Mouse (Mus musculus): ENCODE measurements around the gene Sptbn1.
"Not testable (repeated sequence)": the region's sequence is repeated elsewhere in the genome, so short reads cannot be mapped to it uniquely, and the experiment has no call there.

The Sptbn1 gene

GRCm38 (mm10) chr11:30255211-30255610 lies 12.8 kb downstream of the Sptbn1 start:
- not testable (repeated sequence) for DNase-seq (ENCODE audit: low read depth)

GRCm38 (mm10) chr11:30251294-30251904 lies 16.6 kb downstream of the Sptbn1 start:
- no peak for DNase-seq (ENCODE audit: low read depth)

- no peak for DNase-seq (ENCODE audit: low read depth)
Observed at GRCm38 (mm10) chr11:30249452-30250016, 18.4 kb downstream of the Sptbn1 start.

- no peak for DNase-seq (ENCODE audit: low read depth)
Observed at GRCm38 (mm10) chr11:30247106-30247505, 20.9 kb downstream of the Sptbn1 start.

GRCm38 (mm10) chr11:30246161-30246560 lies 21.8 kb downstream of the Sptbn1 start:
- no peak for DNase-seq (ENCODE audit: low read depth)

GRCm38 (mm10) chr11:30244172-30244571 lies 23.8 kb downstream of the Sptbn1 start:
- no peak for DNase-seq (ENCODE audit: low read depth)

GRCm38 (mm10) chr11:30243591-30243990 lies 24.4 kb downstream of the Sptbn1 start:
- no peak for DNase-seq (ENCODE audit: low read depth)

GRCm38 (mm10) chr11:30240861-30241260 lies 27.1 kb downstream of the Sptbn1 start:
- DNase-seq (ENCODE audit: low read depth), result no peak

- peak; percentile 36 for DNase-seq (ENCODE audit: low read depth)
Observed at GRCm38 (mm10) chr11:30237960-30238359, 30.0 kb downstream of the Sptbn1 start.

- DNase-seq (ENCODE audit: low read depth), result no peak
Observed at GRCm38 (mm10) chr11:30236681-30237242, 31.2 kb downstream of the Sptbn1 start.

GRCm38 (mm10) chr11:30235666-30236065 lies 32.3 kb downstream of the Sptbn1 start:
- DNase-seq (ENCODE audit: low read depth), result no peak

- no peak for DNase-seq (ENCODE audit: low read depth)
Observed at GRCm38 (mm10) chr11:30235218-30235617, 32.8 kb downstream of the Sptbn1 start.

- DNase-seq (ENCODE audit: low read depth), result no peak
Observed at GRCm38 (mm10) chr11:30233946-30234345, 34.0 kb downstream of the Sptbn1 start.

- no peak for DNase-seq (ENCODE audit: low read depth)
Observed at GRCm38 (mm10) chr11:30232082-30232481, 35.9 kb downstream of the Sptbn1 start.

- DNase-seq (ENCODE audit: low read depth), result no peak
Observed at GRCm38 (mm10) chr11:30231336-30231735, 36.6 kb downstream of the Sptbn1 start.

GRCm38 (mm10) chr11:30230330-30230771 lies 37.6 kb downstream of the Sptbn1 start:
- DNase-seq (ENCODE audit: low read depth), result no peak

GRCm38 (mm10) chr11:30226756-30227155 lies 41.2 kb downstream of the Sptbn1 start:
- no peak for DNase-seq (ENCODE audit: low read depth)

GRCm38 (mm10) chr11:30224599-30224998 lies 43.4 kb downstream of the Sptbn1 start:
- no peak for DNase-seq (ENCODE audit: low read depth)

- peak; percentile 75 for DNase-seq (ENCODE audit: low read depth)
Observed at GRCm38 (mm10) chr11:30222636-30223035, 45.3 kb downstream of the Sptbn1 start.

- DNase-seq (ENCODE audit: low read depth), result no peak
Observed at GRCm38 (mm10) chr11:30221043-30221442, 46.9 kb downstream of the Sptbn1 start.

- DNase-seq (ENCODE audit: low read depth), result no peak
Observed at GRCm38 (mm10) chr11:30218386-30218785, 49.6 kb downstream of the Sptbn1 start.

GRCm38 (mm10) chr11:30217496-30217895 lies 50.5 kb downstream of the Sptbn1 start:
- DNase-seq (ENCODE audit: low read depth), result peak; percentile 5

GRCm38 (mm10) chr11:30211663-30212416 lies 56.1 kb downstream of the Sptbn1 start:
- no peak for DNase-seq (ENCODE audit: low read depth)
